Mouse (Mus musculus) gastrocnemius, adult 8-10 months (tissue): ENCODE results near the gene Uncx. TPM values are rescaled to one million over a fixed set of nuclear protein-coding genes. Genes with fewer than 3 reads are reported as not detected.

Experiments used
- DNase-seq, 2 experiments: peaks; one replicate each; pipeline ENCODE4 v3.0.0; 2022; ENCODE audit warnings: low spot score in 2 of 2
- total RNA-seq, 4 experiments: library from RNA; stranded (reverse); gene quantifications; 2 replicates each; pipeline ENCODE4 v1.2.4; 2022

The Uncx gene
- total RNA-seq = not detected

- DNase-seq = no peak
Measured at GRCm38 (mm10) chr5:139543214-139543613, at the start of gene Uncx. Uncx (plus strand) TSS chr5:139543494.

- DNase-seq = no peak
Measured at GRCm38 (mm10) chr5:139493690-139494089, 49.6 kb upstream of the Uncx start.

GRCm38 (mm10) chr5:139495019-139495669 is 48.1 kb upstream of the Uncx start:
- no peak for DNase-seq

- DNase-seq = no peak
Measured at GRCm38 (mm10) chr5:139496939-139497338, 46.4 kb upstream of the Uncx start.

DNA sequence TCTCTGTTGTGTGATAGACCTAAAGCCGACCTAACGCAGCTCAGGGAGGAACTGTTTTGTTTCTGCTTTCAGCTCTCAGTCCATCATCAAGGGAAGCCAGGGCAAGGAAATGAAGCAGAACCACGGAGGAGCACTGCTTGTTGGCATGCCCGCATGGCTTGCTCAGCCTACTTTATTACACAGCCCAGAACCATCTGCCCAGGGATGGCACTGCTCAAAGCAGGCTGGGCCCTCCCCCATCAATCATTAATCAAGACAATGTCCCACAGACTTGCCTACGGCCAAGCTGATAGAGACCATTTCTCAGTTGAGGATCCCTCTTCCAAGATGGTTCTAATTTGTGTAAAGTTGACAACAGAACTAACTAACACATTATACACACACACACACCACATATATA is 44.5 kb upstream of the Uncx start:
- DNase-seq = no peak

- no peak for DNase-seq
Measured at GRCm38 (mm10) chr5:139502281-139502680, 41.0 kb upstream of the Uncx start.

- peak; percentile 69 to 73 for DNase-seq
Measured at GRCm38 (mm10) chr5:139505073-139505606, 38.2 kb upstream of the Uncx start.

DNA sequence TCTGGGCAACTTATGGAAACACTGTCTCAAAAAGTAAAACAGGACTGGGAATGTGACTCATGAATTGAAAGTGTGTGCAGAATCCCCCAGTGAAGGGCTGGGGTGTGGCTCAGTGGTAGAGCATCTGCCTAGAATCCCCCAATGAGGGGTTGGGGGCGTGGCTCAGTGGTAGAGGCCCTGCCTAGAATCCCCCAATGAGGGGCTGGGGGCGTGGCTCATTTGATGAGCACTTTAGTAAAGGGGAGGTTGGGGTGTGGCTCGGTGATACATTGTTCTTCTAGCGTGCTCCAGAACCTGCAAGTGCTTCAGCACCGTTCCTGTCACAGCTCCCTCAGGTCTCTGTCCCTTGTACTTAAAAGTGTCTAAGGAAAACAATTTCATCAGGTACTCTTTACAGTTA is 37.1 kb upstream of the Uncx start:
- DNase-seq = no peak

DNA sequence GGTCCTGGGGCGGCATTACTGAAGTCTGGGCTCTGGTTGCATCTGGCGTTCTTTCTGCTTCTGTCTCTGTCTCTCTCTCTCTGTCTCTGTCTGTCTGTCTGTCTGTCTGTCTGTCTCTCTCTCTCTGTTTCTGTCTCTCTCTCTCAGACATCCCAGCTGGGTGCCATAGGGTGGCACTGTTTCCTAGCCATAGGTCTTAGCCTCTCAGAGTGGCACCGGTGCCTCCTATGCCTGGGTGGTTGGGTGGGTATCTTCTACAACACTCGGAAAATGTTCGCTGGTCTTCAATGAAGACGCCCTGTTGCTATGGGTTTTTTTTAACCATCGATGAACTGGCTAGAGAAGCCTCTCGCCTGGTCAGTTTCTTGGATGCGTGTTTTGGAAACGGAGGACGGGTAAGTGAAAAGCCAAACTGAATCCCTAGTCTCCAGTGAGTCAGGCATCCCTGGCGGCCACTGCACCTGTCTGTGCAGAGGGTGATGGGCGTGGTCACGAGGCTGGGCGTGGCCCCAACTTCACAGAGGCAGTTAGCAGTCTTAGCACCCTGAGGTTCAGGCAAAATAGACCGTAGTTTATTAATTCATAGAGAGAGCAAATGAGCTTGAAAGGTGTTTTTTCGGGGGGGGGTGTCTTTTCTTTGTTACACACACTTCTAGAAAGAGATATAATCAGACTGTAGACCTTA is 32.5 kb upstream of the Uncx start:
- DNase-seq = no peak

GRCm38 (mm10) chr5:139512201-139512600 is 31.1 kb upstream of the Uncx start:
- no peak for DNase-seq

DNA sequence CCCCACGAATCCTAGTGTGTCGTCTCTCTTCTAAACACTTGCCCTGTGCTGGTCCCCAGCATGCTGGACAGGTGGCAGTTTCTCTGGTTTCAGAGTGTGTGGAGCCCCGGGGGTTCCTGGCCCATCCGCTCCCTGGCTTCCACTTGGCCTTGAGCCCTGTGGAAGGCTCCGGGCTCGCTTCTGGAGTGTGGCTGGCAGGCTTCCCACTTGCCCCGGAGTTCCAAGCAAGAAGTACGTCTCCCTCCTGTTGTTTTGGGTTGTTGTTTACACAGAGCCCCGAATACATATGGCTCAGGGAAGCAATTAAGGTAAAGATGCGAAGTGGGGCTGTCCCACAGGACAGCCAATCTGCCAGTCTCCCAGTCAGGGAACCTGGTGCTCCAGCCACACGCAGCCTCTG is 27.0 kb upstream of the Uncx start:
- DNase-seq = no peak

GRCm38 (mm10) chr5:139520069-139520834 is 23.0 kb upstream of the Uncx start:
- no peak for DNase-seq

DNA sequence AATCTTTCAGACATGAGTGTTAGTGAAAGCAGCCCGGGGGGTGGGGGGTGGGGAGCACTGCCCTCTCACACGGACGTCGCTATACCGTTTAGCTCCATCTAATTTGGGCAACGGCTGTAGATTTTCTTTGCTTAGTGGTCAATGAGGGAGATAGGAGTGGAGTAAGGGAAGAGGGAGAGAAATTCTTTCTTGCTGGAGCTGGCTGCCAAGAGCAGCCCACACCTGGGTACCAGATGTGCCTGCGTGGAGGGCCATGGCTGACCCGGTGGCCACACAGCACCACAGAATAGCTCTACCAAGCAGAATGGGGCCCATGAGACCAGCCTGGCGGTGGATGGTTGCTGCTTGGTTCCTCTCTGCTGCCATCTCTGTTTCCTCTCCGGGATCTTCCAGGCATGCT is 21.3 kb upstream of the Uncx start:
- no peak for DNase-seq

- DNase-seq = no peak
Measured at GRCm38 (mm10) chr5:139528851-139529250, 14.4 kb upstream of the Uncx start.

DNA sequence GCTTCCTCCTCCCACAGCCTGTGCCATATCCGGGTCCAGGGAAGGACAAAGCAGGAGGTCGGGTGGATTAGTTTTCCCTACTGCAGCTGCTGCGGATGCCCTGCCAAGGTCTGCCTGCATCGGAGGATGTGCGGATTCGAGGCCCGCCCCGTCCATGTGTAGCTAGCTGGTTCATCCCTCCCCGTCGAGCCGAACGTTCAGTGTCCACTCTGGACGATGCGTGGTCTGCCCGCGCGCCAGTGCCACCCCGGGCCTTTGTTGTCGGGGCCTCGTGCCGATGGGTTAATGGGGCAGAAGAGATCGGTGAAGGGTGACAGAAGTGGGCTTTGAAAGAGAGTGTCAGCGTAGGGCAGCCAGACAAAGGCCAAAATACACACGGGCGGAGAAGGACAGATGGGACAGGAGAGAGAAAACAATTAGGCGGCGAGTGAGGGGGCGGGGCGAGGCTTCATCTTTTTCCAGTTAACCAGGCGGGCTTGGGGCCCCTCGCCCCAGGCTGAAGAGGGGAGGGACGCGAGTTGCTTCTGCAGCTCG is 7.8 kb upstream of the Uncx start:
- DNase-seq = no peak

DNA sequence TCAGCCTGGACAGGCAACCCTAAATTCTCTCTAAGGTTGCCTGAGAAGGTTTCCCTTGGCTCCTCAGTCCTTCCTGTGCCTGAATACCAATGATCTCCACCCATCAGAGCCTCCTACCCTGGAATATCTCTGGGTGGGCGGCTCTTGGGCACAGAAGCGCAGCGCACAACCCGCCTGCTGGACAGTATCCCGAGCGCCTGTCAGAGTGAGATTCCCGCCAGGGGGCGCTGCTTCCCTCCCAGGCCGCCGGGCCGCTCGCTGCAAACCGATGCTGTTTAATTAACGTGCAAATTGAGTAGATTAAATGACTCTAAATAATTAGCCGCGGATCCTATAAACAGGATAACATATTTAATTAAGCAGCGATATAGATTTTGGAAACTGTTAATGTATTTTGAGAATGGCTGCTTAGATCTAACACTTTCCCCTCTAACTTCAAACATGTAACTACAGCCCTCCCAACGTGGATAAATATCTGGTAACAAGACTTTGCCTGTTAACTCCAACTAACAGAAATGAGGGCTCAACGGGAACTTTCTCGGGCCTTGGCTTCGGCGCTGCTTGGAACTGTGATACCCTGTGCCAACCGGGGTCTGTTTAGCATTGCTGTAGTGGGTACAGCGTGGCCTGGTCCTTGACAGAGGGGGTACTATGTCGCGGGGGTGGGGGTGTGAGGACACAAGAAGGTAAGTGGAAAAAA is 6.9 kb upstream of the Uncx start:
- peak; percentile 36 to 42 for DNase-seq

- no peak for DNase-seq
Measured at GRCm38 (mm10) chr5:139536911-139537738, 6.2 kb upstream of the Uncx start.

DNA sequence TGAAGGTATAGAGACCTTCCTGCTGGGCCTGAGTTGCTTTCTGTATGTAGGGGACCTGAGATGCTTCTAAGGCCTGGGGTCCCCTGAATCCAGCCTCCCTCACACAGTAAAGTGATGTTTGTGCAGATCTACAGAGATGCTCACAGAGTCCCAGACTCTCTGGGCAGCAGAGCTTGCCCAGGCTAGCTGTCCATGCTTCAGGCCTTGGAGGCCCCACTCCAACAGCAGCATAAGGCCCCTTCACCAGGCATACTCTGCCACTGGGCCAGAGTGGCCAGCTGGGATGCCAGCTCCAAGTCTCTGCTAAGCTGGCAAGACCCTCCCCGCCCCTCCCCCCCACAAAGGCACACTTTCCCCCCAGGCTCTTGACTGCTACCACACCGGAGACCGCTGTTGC is 5.6 kb upstream of the Uncx start:
- DNase-seq = no peak

- DNase-seq = no peak
Measured at GRCm38 (mm10) chr5:139541151-139542042, 1.9 kb upstream of the Uncx start.

DNA sequence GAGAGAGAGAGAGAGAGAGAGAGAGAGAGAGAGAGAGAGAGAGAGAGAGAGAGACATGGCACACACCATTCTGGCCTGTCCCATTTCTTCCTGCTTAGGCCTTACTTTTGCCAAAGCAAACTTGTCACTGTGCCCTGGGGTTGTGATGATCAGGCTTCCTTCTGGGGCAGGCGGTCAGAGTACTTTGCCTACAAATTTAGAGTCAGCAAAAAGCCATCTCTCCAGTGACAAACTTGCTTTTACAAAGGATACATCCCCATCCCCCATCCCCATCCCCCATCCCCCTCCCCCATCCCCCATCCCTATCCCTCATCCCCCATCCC is 1.3 kb upstream of the Uncx start:
- no peak for DNase-seq
